Mouse (Mus musculus) erythroblast, embryonic 14.5 days (primary cell): Measurements from ENCODE around the gene Podnl1.

Experiments
- GATA1 ChIP-seq: IDR thresholded peaks from 2 replicates; pipeline ENCODE4 v1.6.1; 2012; ENCODE audit warnings: low read length, inconsistent platforms, mixed read lengths
- TAL1 ChIP-seq: IDR thresholded peaks from 3 replicates; pipeline ENCODE4 v1.6.1; 2012; ENCODE audit warnings: low read length, inconsistent platforms, mixed read lengths

DNA sequence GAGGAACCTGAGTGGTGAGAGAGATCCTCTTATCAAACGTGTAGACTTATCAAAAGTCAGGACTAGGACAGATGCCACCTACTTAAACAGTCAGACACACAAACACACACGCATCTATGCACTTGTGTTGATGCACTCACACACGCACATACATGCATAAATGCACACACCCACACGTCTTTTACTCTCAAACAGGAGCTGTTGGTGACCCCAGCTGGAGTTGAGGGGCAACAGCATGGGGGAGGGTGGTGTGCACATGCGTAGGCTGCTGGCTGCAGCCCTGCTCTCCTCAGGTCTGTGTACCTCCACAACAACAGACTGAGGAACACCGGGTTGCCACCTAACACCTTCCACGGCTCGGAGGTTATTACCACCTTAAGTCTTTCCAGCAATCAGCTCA, 2.5 kb downstream of the Podnl1 start:
- no peak for TF ChIP-seq GATA1
- TF ChIP-seq TAL1, result no peak
